Mouse (Mus musculus) liver, embryonic 13.5 days (tissue): Measurements from ENCODE around the gene Cul1. TPM values are rescaled to one million over a fixed set of nuclear protein-coding genes. Genes with fewer than 3 reads are reported as not detected.
A peak's percentile ranks its signal among the peaks of the same experiment; 100 is the strongest.
"Not testable (repeated sequence)": the region's sequence is repeated elsewhere in the genome, so short reads cannot be mapped to it uniquely, and the experiment has no call there.

Experiments used
- ATAC-seq: fragments of 200-750 bp; cut with Nextera tagmentation; 2 replicates; pipeline ENCODE4 v1.8.0; 2017; ENCODE audit warnings: low read depth, mild to moderate bottlenecking, moderate number of reproducible peaks, moderate library complexity
- DNase-seq: peaks from one replicate; pipeline ENCODE4 v3.0.0; 2022
- H3K27ac ChIP-seq: fragments of 300-500 bp; sonication (generic); 2 replicates; pipeline ENCODE4 v1.5.1; 2015; ENCODE audit warnings: moderate library complexity, mild to moderate bottlenecking, inconsistent platforms
- H3K27me3 ChIP-seq: fragments of 300-500 bp; sonication (generic); 2 replicates; pipeline ENCODE4 v1.6.1; 2015; ENCODE audit warnings: mild to moderate bottlenecking, inconsistent platforms
- H3K36me3 ChIP-seq: fragments of 300-500 bp; sonication (generic); 2 replicates; pipeline ENCODE4 v1.6.1; 2015; ENCODE audit warnings: mild to moderate bottlenecking, inconsistent platforms
- H3K4me1 ChIP-seq: fragments of 300-500 bp; sonication (generic); replicated peaks from 2 replicates; pipeline ENCODE4 v1.6.1; 2015; ENCODE audit warnings: inconsistent platforms
- H3K4me2 ChIP-seq: fragments of 300-500 bp; sonication (generic); 2 replicates; pipeline ENCODE4 v1.6.1; 2015; ENCODE audit warnings: inconsistent platforms, mild to moderate bottlenecking, moderate library complexity
- H3K4me3 ChIP-seq: fragments of 300-500 bp; sonication (generic); replicated peaks from 2 replicates; pipeline ENCODE4 v1.5.1; 2015; ENCODE audit warnings: mild to moderate bottlenecking, inconsistent platforms
- H3K9ac ChIP-seq: fragments of 300-500 bp; sonication (generic); 2 replicates; pipeline ENCODE4 v1.6.1; 2015; ENCODE audit warnings: mild to moderate bottlenecking, inconsistent platforms
- H3K9me3 ChIP-seq: fragments of 300-500 bp; sonication (generic); replicated peaks from 2 replicates; pipeline ENCODE4 v1.6.1; 2016; ENCODE audit warnings: inconsistent platforms
- WGBS: fragments of 180-500 bp; shearing (Covaris S2); methylation state at CpG from one replicate; pipeline ENCODE4 v1.1.7; 2015; ENCODE audit not compliant: insufficient replicate concordance; 5-methylcytosine and 5-hydroxymethylcytosine counted together
- polyA plus RNA-seq: library from polyadenylated mRNA; unstranded; fragments of >200 nt; fragmentation: Nextera tagmentation; extraction: Ambion mirVana; gene quantifications from 2 replicates; pipeline ENCODE4 v1.2.1, GENCODE M21; 2015

The Cul1 gene
- polyA plus RNA-seq, result 75.4 and 87.7 TPM in 2 replicates

DNA sequence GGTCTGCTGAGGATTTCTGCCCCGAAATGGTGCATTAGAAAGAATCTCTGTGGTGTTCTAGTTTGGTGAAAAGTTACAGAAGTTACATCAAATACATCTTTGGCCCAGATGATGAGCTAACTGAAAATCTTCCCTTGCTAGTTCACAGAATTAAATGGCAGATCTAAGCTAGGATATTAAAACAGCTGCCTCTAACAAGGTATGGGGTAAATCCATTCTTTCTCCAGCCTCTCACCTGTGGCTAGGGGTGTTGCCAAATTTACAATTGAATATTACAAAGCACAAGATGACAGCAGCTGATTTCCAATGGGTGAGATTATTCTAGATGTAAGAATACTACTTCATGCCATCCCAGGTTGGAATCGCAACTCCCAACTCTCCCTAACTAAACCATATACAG lies at the start of gene Cul1:
TSS of gene Cul1 (plus strand) at position 301 of the 400 bp plus-strand sequence.
- DNase-seq (no peak), ATAC-seq (no peak)
- Histone ChIP-seq H3K4me2 (peak within 1 kb of the TSS; percentile 86), H3K4me1 (peaks cover 39% of the 10 kb centered on the region), H3K9me3 (no peaks in the 10 kb centered on the region), H3K4me3 (peak within 1 kb of the TSS; percentile 98), H3K9ac (peak within 1 kb of the TSS; percentile 99), H3K27ac (peak within 1 kb of the TSS; percentile 95), H3K27me3 (no peaks in the 10 kb centered on the region), H3K36me3 (no peaks in the 10 kb centered on the region)
- 56% methylated on average over 2 of the region's 2 CpGs for WGBS

GRCm38 (mm10) chr6:47404419-47405382 lies 48.5 kb upstream of the Cul1 start:
- H3K36me3 ChIP-seq, result no peaks in the 10 kb centered on the region
- H3K27me3 ChIP-seq, result no peaks in the 10 kb centered on the region
- H3K9me3 ChIP-seq, result no peaks in the 10 kb centered on the region
- ATAC-seq, result no peak
- 66% methylated on average over 11 of the region's 11 CpGs for WGBS
- no peak for DNase-seq
- H3K4me1 ChIP-seq, result no peaks in the 10 kb centered on the region
- H3K27ac ChIP-seq, result no peak overlapping the region
- H3K9ac ChIP-seq, result no peak overlapping the region
- no peak overlapping the region for H3K4me2 ChIP-seq
- no peak overlapping the region for H3K4me3 ChIP-seq

- DNase-seq (no peak), ATAC-seq (no peak)
- WGBS, result 24% methylated on average over 4 of the region's 4 CpGs
- Histone ChIP-seq H3K36me3 (no peaks in the 10 kb centered on the region), H3K9me3 (no peaks in the 10 kb centered on the region), H3K4me1 (no peaks in the 10 kb centered on the region), H3K27ac (no peak overlapping the region), H3K9ac (no peak overlapping the region), H3K4me2 (no peak overlapping the region), H3K27me3 (no peaks in the 10 kb centered on the region), H3K4me3 (no peak overlapping the region)
Observed at GRCm38 (mm10) chr6:47412886-47413606, 40.2 kb upstream of the Cul1 start.

GRCm38 (mm10) chr6:47413656-47414055 lies 39.5 kb upstream of the Cul1 start:
- H3K27me3 ChIP-seq, result no peaks in the 10 kb centered on the region
- no peak overlapping the region for H3K9ac ChIP-seq
- no peaks in the 10 kb centered on the region for H3K9me3 ChIP-seq
- no peaks in the 10 kb centered on the region for H3K36me3 ChIP-seq
- DNase-seq (no peak), ATAC-seq (no peak)
- H3K4me3 ChIP-seq, result no peak overlapping the region
- H3K27ac ChIP-seq, result no peak overlapping the region
- 39% methylated on average over 2 of the region's 2 CpGs for WGBS
- H3K4me1 ChIP-seq, result no peaks in the 10 kb centered on the region
- no peak overlapping the region for H3K4me2 ChIP-seq

DNA sequence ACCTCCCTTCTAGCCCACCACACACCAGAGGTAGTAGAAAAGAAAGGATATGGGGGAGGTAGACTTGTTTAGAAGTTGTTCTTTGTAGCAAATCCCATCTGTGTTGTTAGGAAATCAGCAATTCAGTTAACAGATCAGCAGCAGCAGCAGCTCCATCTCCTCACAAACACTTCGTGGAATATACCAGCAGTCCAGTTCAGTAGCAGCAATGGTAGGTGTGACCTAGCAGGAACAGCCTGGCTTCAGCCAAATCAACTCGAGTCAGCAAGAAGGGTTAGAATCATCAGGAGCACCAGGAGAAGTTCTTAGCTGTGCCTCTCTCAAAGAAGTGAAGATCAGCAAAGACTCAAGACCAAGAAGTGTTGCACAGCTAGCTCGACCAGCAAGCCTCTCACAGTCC lies 34.5 kb upstream of the Cul1 start:
- ATAC-seq (no peak), DNase-seq (no peak)
- no peaks in the 10 kb centered on the region for H3K9me3 ChIP-seq
- no peaks in the 10 kb centered on the region for H3K36me3 ChIP-seq
- H3K9ac ChIP-seq, result no peak overlapping the region
- no peaks in the 10 kb centered on the region for H3K4me1 ChIP-seq
- no peak overlapping the region for H3K4me3 ChIP-seq
- WGBS, result 42% methylated on average over 3 of the region's 3 CpGs
- no peaks in the 10 kb centered on the region for H3K27me3 ChIP-seq
- no peak overlapping the region for H3K4me2 ChIP-seq
- no peak overlapping the region for H3K27ac ChIP-seq

DNA sequence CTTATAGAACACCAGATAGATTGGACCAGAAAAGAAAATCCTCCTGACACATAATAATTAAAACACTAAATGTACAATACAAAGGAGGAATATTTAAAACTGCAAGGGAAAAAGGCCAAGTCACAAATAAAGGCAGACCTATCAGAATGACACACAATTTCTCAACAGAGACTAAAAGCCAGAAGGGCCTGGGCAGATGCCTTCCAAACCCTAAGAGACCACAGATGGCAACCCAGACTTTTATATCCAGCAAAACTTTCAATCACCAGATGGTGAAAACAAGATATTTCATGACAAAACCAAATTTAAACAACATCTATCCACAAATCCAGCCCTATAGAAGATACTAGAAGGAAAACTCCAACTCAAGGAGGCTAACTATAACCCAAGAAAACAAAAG lies 33.0 kb upstream of the Cul1 start:
- Histone ChIP-seq H3K4me3 (no peak overlapping the region), H3K36me3 (no peaks in the 10 kb centered on the region), H3K4me1 (no peaks in the 10 kb centered on the region), H3K27me3 (no peaks in the 10 kb centered on the region), H3K27ac (no peak overlapping the region), H3K9me3 (no peaks in the 10 kb centered on the region), H3K4me2 (no peak overlapping the region), H3K9ac (no peak overlapping the region)
- ATAC-seq (no peak), DNase-seq (no peak)

GRCm38 (mm10) chr6:47421221-47421620 lies 32.0 kb upstream of the Cul1 start:
- H3K4me3 ChIP-seq, result no peak overlapping the region
- ATAC-seq (no peak), DNase-seq (no peak)
- no peaks in the 10 kb centered on the region for H3K4me1 ChIP-seq
- no peaks in the 10 kb centered on the region for H3K27me3 ChIP-seq
- H3K4me2 ChIP-seq, result no peak overlapping the region
- H3K27ac ChIP-seq, result no peak overlapping the region
- no peaks in the 10 kb centered on the region for H3K9me3 ChIP-seq
- 74% methylated on average over 1 of the region's 1 CpGs for WGBS
- no peaks in the 10 kb centered on the region for H3K36me3 ChIP-seq
- H3K9ac ChIP-seq, result no peak overlapping the region

DNA sequence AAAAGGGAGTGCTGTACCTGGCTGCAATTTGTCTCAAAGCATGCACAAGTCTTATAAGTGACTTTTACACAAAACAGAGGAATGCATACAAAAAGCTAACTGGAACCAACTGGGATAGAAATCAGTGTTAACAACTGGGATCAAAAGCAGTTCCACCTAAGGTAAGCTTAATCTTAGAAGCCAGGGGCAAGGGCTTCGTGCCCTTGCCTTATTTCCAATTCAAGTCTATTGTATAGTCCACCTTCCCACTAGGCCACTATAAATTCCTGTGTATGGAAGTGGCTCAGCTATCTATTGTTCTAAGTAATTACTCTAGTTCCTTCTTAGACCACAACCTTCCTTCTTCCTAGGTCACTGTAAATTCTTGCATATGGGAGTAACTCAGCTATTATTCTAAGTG lies 27.1 kb upstream of the Cul1 start:
- Histone ChIP-seq H3K9me3 (no peaks in the 10 kb centered on the region), H3K36me3 (no peaks in the 10 kb centered on the region), H3K27ac (no peak overlapping the region), H3K4me1 (no peaks in the 10 kb centered on the region), H3K4me2 (no peak overlapping the region), H3K9ac (no peak overlapping the region), H3K4me3 (no peak overlapping the region), H3K27me3 (no peaks in the 10 kb centered on the region)
- 38% methylated on average over 1 of the region's 1 CpGs for WGBS
- no peak for ATAC-seq
- no peak for DNase-seq

DNA sequence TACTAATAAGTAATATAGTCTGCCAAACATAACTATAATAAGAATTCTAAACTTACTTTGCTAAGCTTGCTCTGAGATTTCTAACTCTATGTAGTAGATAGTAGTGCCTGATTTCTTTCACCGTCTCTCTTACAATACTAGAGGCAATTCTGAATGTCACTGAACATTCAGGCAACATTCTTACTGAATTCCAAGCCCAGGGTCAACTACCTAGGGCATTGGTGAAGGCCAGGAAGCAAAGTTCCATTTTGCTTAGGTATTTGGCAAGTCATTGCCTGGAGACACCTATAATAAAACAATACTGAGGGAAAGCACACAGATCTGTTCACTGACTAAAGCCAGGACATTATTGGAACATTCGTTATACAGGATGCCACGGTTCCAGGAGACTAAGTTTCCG lies 26.6 kb upstream of the Cul1 start:
- not testable (repeated sequence) for H3K9me3 ChIP-seq, H3K9ac ChIP-seq, H3K4me3 ChIP-seq, H3K27me3 ChIP-seq, ATAC-seq, H3K36me3 ChIP-seq, H3K4me2 ChIP-seq, H3K4me1 ChIP-seq, H3K27ac ChIP-seq, DNase-seq
- 77% methylated on average over 4 of the region's 4 CpGs for WGBS

GRCm38 (mm10) chr6:47432795-47433194 lies 20.4 kb upstream of the Cul1 start:
- not testable (repeated sequence) for H3K4me1 ChIP-seq, H3K27ac ChIP-seq, H3K27me3 ChIP-seq, H3K4me2 ChIP-seq, ATAC-seq, H3K9me3 ChIP-seq, DNase-seq, H3K4me3 ChIP-seq, H3K9ac ChIP-seq, H3K36me3 ChIP-seq
- 80% methylated on average over 12 of the region's 12 CpGs for WGBS

- Histone ChIP-seq H3K36me3 (no peaks in the 10 kb centered on the region), H3K4me2 (no peak overlapping the region), H3K27ac (no peak overlapping the region), H3K27me3 (no peaks in the 10 kb centered on the region), H3K4me1 (no peaks in the 10 kb centered on the region), H3K9me3 (no peaks in the 10 kb centered on the region), H3K4me3 (no peak overlapping the region), H3K9ac (no peak overlapping the region)
- 59% methylated on average over 2 of the region's 2 CpGs for WGBS
- ATAC-seq (no peak), DNase-seq (no peak)
Observed at GRCm38 (mm10) chr6:47440080-47440479, 13.1 kb upstream of the Cul1 start.
